Mouse (Mus musculus) hindbrain, embryonic 14.5 days (tissue): ENCODE measurements around the gene Mgea5. TPM values are rescaled to one million over a fixed set of nuclear protein-coding genes. Genes with fewer than 3 reads are reported as not detected.
"Not testable (repeated sequence)": the region's sequence is repeated elsewhere in the genome, so short reads cannot be mapped to it uniquely, and the experiment has no call there.

ENCODE experiments used
- ATAC-seq: fragments of 200-750 bp; cut with Nextera tagmentation; 2 replicates; pipeline ENCODE4 v1.8.0; 2017; ENCODE audit warnings: moderate number of reproducible peaks, mild to moderate bottlenecking, moderate TSS enrichment, moderate library complexity; ENCODE audit not compliant: low FRiP score
- DNase-seq: peaks from one replicate; pipeline ENCODE4 v3.0.0-alpha.2; 2015; ENCODE audit warnings: low spot score
- H3K27ac ChIP-seq: fragments of 300-500 bp; sonication (generic); 2 replicates; pipeline ENCODE4 v1.5.1; 2014; ENCODE audit warnings: mild to moderate bottlenecking, moderate library complexity
- H3K27me3 ChIP-seq: fragments of 300-500 bp; sonication (generic); 2 replicates; pipeline ENCODE4 v1.6.1; 2014; ENCODE audit warnings: mild to moderate bottlenecking, low read length, mixed read lengths; ENCODE audit not compliant: control insufficient read depth, insufficient read depth
- H3K36me3 ChIP-seq: fragments of 300-500 bp; sonication (generic); replicated peaks from 2 replicates; pipeline ENCODE4 v1.6.1; 2014; ENCODE audit not compliant: control insufficient read depth, insufficient read depth
- H3K4me1 ChIP-seq: fragments of 300-500 bp; sonication (generic); replicated peaks from 2 replicates; pipeline ENCODE4 v1.6.1; 2014; ENCODE audit warnings: antibody characterized with exemption, low read length, mixed read lengths; ENCODE audit not compliant: control insufficient read depth, insufficient read depth
- H3K4me2 ChIP-seq: fragments of 300-500 bp; sonication (generic); replicated peaks from 2 replicates; pipeline ENCODE4 v1.6.1; 2014; ENCODE audit warnings: mild to moderate bottlenecking, moderate library complexity
- H3K4me3 ChIP-seq: fragments of 300-500 bp; sonication (generic); replicated peaks from 2 replicates; pipeline ENCODE4 v1.5.1; 2014; ENCODE audit warnings: mild to moderate bottlenecking, low read length
- H3K9ac ChIP-seq: fragments of 300-500 bp; sonication (generic); 2 replicates; pipeline ENCODE4 v1.6.1; 2014
- H3K9me3 ChIP-seq: fragments of 300-500 bp; sonication (generic); 2 replicates; pipeline ENCODE4 v1.6.1; 2016; ENCODE audit warnings: low read length; ENCODE audit not compliant: control insufficient read depth
- WGBS: fragments of 180-500 bp; shearing (Covaris S2); extraction: QIAGEN DNeasy Blood & Tissue Kit; methylation state at CpG from one replicate; pipeline ENCODE4 v1.1.7; 2014; 5-methylcytosine and 5-hydroxymethylcytosine counted together
- polyA plus RNA-seq: library from polyadenylated mRNA; unstranded; fragments of >200 nt; fragmentation: Nextera tagmentation; extraction: Ambion mirVana; gene quantifications from 2 replicates; pipeline ENCODE4 v1.2.1, GENCODE M21; 2014

Mgea5 gene
- polyA plus RNA-seq, 1 experiment from 2014 or later, result 95.4 TPM

DNA sequence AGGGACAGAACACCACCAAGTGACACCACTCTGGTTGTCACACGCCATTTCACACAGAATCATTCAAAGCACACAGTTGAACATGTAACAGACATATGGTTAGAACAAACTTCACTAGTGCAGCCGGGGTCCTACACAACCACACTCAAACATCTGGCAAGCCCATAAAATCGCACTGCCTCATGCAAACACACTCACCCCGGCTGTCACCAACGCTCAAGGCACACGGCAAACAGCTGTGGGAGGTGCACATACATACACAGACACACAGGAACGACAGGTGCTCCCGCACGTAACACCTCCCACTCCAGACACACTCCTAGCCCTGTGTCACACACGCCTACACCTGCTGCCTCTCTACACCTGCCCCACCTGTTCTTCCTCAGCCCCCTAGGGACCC, 31.5 kb upstream of the Mgea5 start:
- H3K4me2 ChIP-seq, result peak overlapping the region; percentile 90
- H3K4me1 ChIP-seq, result peaks cover 32% of the 10 kb centered on the region
- H3K36me3 ChIP-seq, result no peaks in the 10 kb centered on the region
- DNase-seq (no peak), ATAC-seq (0 out of 2 replicates have a peak, but pooled peaks have one; percentile 1)
- no peak overlapping the region for H3K27ac ChIP-seq
- H3K9ac ChIP-seq, result peak overlapping the region; percentile 66
- H3K27me3 ChIP-seq, result no peaks in the 10 kb centered on the region; the same call in 1 of the 2 replicates
- peak overlapping the region; percentile 39 for H3K4me3 ChIP-seq
- WGBS, result 67% methylated on average over 10 of the region's 10 CpGs
- H3K9me3 ChIP-seq, result no peaks in the 10 kb centered on the region

- 8% methylated on average over 12 of the region's 12 CpGs for WGBS
- DNase-seq (no peak), ATAC-seq (no peak)
- no peaks in the 10 kb centered on the region for H3K36me3 ChIP-seq
- H3K4me3 ChIP-seq, result no peak overlapping the region
- H3K9me3 ChIP-seq, result no peaks in the 10 kb centered on the region
- no peaks in the 10 kb centered on the region; the same call in 1 of the 2 replicates for H3K27me3 ChIP-seq
- H3K27ac ChIP-seq, result no peak overlapping the region
- H3K4me1 ChIP-seq, result peaks cover 32% of the 10 kb centered on the region
- no peak overlapping the region for H3K4me2 ChIP-seq
- no peak overlapping the region for H3K9ac ChIP-seq
Observed at GRCm38 (mm10) chr19:45813801-45814200, 30.2 kb upstream of the Mgea5 start.

GRCm38 (mm10) chr19:45813263-45813662, 29.6 kb upstream of the Mgea5 start:
- ATAC-seq (no peak; the same call in 1 of the 2 replicates), DNase-seq (peak; percentile 89)
- Histone ChIP-seq H3K4me2 (peak overlapping the region; percentile 54), H3K27me3 (no peaks in the 10 kb centered on the region; the same call in 1 of the 2 replicates), H3K9ac (no peak overlapping the region), H3K36me3 (no peaks in the 10 kb centered on the region), H3K4me1 (peaks cover 32% of the 10 kb centered on the region), H3K9me3 (no peaks in the 10 kb centered on the region), H3K27ac (no peak overlapping the region), H3K4me3 (no peak overlapping the region)
- 7% methylated on average over 11 of the region's 11 CpGs for WGBS

- H3K9ac ChIP-seq, result peak overlapping the region; percentile 48
- no peak for DNase-seq
- peak overlapping the region; percentile 29 for H3K4me3 ChIP-seq
- H3K9me3 ChIP-seq, result no peaks in the 10 kb centered on the region
- ATAC-seq, result no peak
- H3K4me2 ChIP-seq, result peak overlapping the region; percentile 54
- peaks cover 32% of the 10 kb centered on the region for H3K4me1 ChIP-seq
- no peaks in the 10 kb centered on the region; the same call in 1 of the 2 replicates for H3K27me3 ChIP-seq
- H3K36me3 ChIP-seq, result no peaks in the 10 kb centered on the region
- WGBS, result 18% methylated on average over 8 of the region's 8 CpGs
- H3K27ac ChIP-seq, result 0 out of 2 replicates have a peak overlapping the region, but pooled peaks have one; percentile 18
Observed at GRCm38 (mm10) chr19:45812673-45813252, 29.1 kb upstream of the Mgea5 start.

DNA sequence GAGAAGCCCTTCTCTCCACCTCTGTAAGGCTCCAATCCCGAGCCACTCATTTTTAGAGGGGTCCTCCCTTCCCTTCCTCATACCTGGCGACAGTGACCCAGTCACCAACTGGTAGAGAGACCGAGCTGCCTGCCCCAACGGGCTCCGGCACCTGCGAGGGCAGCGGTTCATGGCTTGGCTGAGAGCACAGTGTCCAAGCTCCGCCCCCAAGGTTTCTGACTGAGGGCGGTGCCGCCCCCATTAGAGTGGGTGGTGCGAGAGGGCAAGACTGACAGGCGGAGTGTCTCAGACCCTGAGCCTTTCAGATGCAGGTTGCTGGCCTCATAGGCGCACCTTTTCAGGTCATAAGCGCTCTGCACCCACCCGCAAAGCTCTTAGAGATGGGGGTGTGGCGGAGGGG, 28.5 kb upstream of the Mgea5 start:
- Histone ChIP-seq H3K27me3 (no peaks in the 10 kb centered on the region; the same call in 1 of the 2 replicates), H3K4me2 (peak overlapping the region; percentile 54), H3K4me3 (peak overlapping the region; percentile 29), H3K4me1 (peaks cover 32% of the 10 kb centered on the region), H3K9ac (peak overlapping the region; percentile 48), H3K36me3 (no peaks in the 10 kb centered on the region), H3K27ac (0 out of 2 replicates have a peak overlapping the region, but pooled peaks have one; percentile 18), H3K9me3 (no peaks in the 10 kb centered on the region)
- 2% methylated on average over 16 of the region's 16 CpGs for WGBS
- no peak for DNase-seq
- peak; percentile 47 for ATAC-seq

DNA sequence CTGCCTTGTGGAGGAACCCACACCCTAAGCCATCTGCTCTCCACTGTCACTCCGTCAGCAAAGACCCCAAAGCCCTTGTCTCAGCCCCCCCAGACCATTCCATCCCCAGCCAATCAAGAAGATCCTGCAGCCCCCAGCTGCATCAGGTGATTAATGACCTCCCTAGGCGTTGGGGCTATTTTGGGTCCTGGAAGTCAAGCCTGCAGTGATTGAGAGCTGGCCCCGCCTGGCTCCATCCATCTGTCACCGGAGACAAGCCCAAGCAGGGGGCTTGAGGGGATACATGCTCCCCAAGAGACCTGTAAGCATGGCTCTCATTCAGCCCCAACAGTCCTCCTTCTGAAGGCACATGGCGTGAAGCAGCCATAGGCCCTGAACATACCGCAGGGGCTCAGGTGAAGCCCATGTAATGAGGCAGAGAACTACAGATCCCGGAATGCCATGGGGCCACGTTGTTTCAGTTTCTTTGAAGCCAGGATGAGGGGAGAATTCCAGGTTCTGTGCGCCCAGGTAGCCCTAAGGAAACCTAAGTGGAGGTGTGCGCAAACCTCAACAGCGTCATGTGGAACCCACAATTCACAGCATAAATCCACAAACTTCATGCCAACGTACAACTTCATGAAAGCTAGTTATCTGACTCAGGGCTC, 27.5 kb upstream of the Mgea5 start:
- no peak for DNase-seq
- Histone ChIP-seq H3K9ac (no peak overlapping the region), H3K9me3 (no peaks in the 10 kb centered on the region), H3K27ac (no peak overlapping the region), H3K27me3 (no peaks in the 10 kb centered on the region; the same call in 1 of the 2 replicates), H3K4me1 (peaks cover 30% of the 10 kb centered on the region), H3K36me3 (no peaks in the 10 kb centered on the region), H3K4me2 (no peak overlapping the region), H3K4me3 (no peak overlapping the region)
- no peak for ATAC-seq
- WGBS, result 54% methylated on average over 12 of the region's 12 CpGs

DNA sequence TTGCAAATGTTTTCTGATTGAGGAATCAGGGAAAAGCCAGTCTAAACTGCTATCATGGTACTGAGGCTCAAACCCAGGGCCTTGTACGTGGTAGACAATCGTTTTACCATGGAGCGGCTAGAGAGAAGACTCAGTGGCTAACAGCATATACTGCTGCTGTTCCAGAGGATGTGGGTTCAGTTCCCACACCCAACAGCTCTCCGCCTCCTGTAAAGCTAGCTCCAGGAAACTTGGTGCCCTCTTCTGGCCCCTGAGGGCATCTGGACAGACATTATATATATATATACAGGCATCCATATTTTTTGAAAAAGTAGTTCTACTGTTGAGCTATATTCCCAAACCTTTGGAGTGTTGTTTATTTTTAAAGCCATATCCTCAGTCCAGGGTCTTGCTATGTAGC, 24.1 kb upstream of the Mgea5 start:
- Histone ChIP-seq H3K27ac (no peak overlapping the region), H3K4me1 (peaks cover 14% of the 10 kb centered on the region), H3K4me3 (no peak overlapping the region), H3K9ac (no peak overlapping the region), H3K4me2 (no peak overlapping the region), H3K27me3 (no peaks in the 10 kb centered on the region), H3K9me3 (no peaks in the 10 kb centered on the region), H3K36me3 (no peaks in the 10 kb centered on the region)
- DNase-seq (no peak), ATAC-seq (no peak)
- WGBS, result 95% methylated on average over 4 of the region's 4 CpGs

DNA sequence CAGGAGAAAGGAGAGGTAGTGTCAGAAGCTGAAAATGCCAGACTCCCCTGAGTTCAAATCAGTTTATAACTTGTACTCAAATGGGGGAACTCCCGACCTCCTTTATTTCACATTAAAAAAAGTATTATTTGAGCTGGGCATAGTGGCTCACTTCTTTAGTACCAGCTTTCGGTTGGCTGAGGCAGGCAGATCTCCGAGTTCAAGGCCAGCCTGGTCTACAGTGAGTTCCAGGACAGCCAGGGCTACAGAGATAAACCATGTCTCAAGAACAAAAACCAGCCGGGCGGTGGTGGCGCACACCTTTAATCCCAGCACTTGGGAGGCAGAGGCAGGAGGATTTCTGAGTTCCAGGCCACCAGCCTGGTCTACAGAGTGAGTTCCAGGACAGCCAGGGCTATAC, 22.2 kb upstream of the Mgea5 start:
- H3K4me1 ChIP-seq, ATAC-seq, H3K9ac ChIP-seq, H3K27ac ChIP-seq, H3K36me3 ChIP-seq, H3K4me2 ChIP-seq, H3K4me3 ChIP-seq, H3K27me3 ChIP-seq, H3K9me3 ChIP-seq, DNase-seq: not testable (repeated sequence)
- WGBS, result 96% methylated on average over 6 of the region's 6 CpGs

GRCm38 (mm10) chr19:45804593-45805368, 21.1 kb upstream of the Mgea5 start:
- Histone ChIP-seq H3K4me3 (no peak overlapping the region), H3K9me3 (no peaks in the 10 kb centered on the region), H3K9ac (no peak overlapping the region), H3K36me3 (no peaks in the 10 kb centered on the region), H3K4me1 (no peaks in the 10 kb centered on the region), H3K27ac (no peak overlapping the region), H3K27me3 (no peaks in the 10 kb centered on the region), H3K4me2 (no peak overlapping the region)
- DNase-seq (peak; percentile 57), ATAC-seq (no peak)
- 25% methylated on average over 12 of the region's 12 CpGs for WGBS
